Mouse (Mus musculus): ENCODE measurements around the gene E130308A19Rik. TPM values are rescaled to one million over a fixed set of nuclear protein-coding genes. Genes with fewer than 3 reads are reported as not detected.
A peak's percentile ranks its signal among the peaks of the same experiment; 100 is the strongest.

Gene E130308A19Rik
- polyA plus RNA-seq (2017; shearing (Covaris generic)) = 1 to 10 TPM; 7.6 to 9.1 TPM

GRCm38 (mm10) chr4:59625998-59626910, at the start of gene E130308A19Rik:
E130308A19Rik (plus strand) TSS chr4:59626211.
- peak; percentile 92 for ATAC-seq

GRCm38 (mm10) chr4:59580495-59581281, 45.3 kb upstream of the E130308A19Rik start:
- ATAC-seq = no peak

DNA sequence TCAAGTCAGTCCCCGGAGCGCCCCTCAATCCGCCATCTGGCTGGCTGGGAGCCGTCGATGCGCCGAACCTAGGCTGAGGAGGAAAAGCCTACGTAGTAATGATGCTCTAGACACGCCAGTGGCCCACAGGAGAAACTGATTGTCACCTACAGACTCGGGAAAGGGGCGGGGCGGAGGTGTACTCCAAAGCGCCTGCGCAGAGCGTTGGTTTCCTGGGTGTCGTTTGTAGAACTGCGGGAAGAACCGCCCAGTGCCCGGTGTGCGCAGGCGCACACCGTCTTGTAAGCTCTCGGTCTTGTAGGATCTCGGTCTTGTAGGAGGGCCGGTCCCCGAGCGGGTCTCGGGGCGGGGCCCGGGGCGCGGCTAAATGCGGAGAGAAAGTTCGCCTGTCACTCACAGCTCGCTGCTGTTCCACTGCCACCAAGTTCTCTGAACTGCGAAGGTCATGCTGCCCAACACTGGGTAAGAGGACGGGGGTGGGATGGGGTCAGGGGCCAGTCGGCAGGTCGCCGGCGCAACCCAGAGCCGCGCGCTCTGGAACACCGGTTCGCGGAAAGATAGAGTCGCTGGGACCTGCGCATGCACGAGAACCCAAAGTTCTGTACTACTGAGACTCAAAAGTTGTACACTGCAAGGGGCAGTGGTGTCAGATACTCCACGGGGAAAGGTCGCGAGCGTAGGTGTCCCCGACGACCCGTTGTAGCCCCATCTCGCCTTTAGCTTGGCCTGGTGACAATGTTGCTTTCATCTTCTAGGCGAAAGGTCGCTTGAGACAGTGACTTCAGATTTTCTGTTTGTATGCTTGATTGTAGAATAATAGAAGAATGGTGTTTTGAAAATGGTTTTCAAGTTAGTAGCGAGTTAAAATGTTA, 44.5 kb upstream of the E130308A19Rik start, which contains the start of gene Hsdl2:
Gene Hsdl2, plus strand, starts transcription at position 250 of the 872 bp plus-strand sequence.
- ATAC-seq = peak; percentile 91

GRCm38 (mm10) chr4:59582186-59582585, 43.8 kb upstream of the E130308A19Rik start:
- ATAC-seq = no peak

GRCm38 (mm10) chr4:59585097-59585496, 40.9 kb upstream of the E130308A19Rik start:
- ATAC-seq = no peak

GRCm38 (mm10) chr4:59587215-59587871, 38.7 kb upstream of the E130308A19Rik start:
- no peak for ATAC-seq

DNA sequence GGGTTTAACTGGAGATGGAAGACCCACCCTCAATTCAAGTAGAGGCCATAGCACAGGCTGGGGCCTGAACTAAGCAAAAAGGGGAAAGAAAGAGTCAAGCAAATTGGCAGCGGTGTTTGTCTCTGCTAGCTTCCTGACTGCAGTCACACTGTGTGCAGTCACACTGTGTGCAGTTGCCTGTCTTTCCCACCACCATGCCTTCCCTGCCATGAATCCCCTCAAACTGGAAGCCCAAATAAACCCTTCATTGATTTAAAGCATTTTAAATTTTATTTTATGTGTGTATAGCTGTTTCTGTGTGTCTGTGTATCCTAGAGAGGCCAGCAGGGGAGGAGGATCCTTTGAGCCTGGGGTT, 38.2 kb upstream of the E130308A19Rik start:
- no peak for ATAC-seq

DNA sequence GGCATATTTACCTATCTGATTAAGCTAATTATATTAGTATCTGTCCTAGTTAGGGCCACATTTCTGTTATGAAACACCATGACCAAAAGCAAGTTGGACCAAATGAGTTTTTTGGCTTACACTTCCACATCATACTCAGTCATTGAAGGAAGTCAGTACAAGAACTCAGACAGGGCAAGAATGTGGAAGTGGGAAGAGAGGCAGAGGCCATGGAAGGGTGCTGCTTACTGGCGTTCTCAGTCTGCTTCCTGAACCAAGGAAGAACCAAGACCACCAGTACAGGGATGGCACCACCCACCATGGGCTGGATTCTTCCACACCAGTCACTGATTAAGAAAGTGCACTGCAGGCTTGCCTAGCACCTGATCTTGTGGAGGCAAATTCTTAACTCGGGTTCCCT, 31.4 kb upstream of the E130308A19Rik start:
- ATAC-seq = no peak

DNA sequence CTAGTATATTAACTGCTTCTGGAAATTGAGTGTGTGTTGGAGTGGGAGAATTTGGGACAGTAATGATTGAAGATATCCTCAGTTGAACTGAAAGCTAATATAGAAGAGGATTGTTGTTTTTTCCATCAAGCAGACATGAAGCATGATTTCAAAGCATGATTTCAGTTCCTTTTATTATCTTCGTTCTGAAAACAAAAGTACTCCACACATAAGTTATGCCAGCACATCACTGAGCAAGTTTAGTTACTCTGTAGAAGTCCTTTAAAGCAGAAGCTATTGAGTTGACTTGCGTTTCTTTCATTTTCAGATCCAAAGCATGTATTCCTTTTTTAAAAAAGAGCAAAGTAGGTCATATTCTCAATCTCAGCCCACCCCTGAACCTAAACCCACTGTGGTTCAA, 29.5 kb upstream of the E130308A19Rik start:
- ATAC-seq = no peak

- ATAC-seq = no peak
These were observed 23.3 kb upstream of the E130308A19Rik start for GRCm38 (mm10) chr4:59602704-59603103.

- ATAC-seq = no peak
These were observed 21.1 kb upstream of the E130308A19Rik start for GRCm38 (mm10) chr4:59604892-59605291.

DNA sequence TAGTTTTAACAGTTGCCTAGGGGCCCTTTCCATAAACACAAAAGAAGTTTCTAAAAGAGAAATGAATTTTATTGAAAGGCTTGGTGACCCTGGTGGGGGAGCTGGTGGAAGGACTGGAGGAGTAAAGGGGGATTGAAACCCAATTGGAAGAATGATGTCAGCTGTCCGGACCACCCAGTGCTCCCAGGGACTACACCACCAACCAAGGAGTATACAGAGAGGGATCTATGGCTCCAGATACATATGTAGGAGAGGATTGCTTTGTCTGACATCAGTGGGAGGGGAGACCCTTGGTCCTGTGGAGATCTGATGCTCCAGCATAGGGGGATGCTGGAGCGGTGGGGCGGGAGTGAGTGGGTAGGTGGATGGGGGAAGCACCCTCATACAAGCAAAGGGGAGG, 20.5 kb upstream of the E130308A19Rik start:
- ATAC-seq = no peak

- no peak for ATAC-seq
These were observed 15.6 kb upstream of the E130308A19Rik start for GRCm38 (mm10) chr4:59610411-59610810.

GRCm38 (mm10) chr4:59614986-59615385, 11.0 kb upstream of the E130308A19Rik start:
- peak; percentile 59 for ATAC-seq

DNA sequence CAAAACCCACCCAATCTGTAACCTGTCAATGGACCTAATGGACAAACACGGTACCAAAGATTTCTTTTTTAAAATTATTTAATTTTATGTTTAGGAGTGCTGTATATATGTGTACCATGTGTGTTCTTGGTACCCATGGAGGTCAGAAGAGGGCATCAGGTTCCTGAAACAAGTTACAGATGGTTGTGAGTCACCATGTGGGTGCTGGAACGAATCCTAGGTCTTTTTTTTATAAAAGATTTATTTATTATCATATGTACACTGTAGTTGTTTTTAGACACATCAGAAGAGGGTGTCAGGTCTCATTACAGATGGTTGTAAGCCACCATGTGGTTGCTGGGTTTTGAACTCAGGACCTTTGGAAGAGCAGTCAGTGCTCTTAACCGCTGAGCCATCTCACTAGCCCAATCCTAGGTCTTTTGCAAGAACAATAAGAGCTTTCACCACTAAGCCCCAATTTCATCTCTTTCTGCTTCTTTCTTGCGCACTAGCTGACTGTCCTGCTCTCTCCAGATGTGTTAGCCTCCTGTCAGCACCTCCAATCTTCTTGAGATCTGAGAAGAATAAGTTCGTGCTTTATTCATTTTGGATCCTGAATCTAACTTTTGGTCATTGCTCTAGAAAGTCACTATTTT, 6.3 kb upstream of the E130308A19Rik start:
- no peak for ATAC-seq

GRCm38 (mm10) chr4:59625676-59625997, 374 bp upstream of the E130308A19Rik start:
- peak; percentile 47 for ATAC-seq

DNA sequence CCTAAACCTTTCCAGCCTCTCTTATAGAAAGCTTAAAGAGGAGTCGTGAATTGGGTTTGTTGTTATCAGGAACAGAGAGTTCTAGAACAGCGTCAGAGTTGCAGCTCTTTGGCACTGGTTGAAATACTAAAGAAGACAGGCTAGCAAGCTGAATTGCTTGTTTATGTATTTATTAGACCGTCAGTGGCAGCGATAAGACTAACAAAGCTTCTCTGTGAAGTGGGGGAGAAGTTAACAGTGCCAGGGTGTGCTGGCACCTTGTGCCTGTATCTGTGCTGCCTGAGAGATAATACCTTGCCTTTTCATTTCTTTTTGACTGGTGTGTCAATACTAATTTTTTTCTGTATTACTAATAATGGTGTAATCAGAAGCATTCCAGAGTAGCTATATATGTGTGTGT, 2.2 kb downstream of the E130308A19Rik start:
- ATAC-seq = no peak

DNA sequence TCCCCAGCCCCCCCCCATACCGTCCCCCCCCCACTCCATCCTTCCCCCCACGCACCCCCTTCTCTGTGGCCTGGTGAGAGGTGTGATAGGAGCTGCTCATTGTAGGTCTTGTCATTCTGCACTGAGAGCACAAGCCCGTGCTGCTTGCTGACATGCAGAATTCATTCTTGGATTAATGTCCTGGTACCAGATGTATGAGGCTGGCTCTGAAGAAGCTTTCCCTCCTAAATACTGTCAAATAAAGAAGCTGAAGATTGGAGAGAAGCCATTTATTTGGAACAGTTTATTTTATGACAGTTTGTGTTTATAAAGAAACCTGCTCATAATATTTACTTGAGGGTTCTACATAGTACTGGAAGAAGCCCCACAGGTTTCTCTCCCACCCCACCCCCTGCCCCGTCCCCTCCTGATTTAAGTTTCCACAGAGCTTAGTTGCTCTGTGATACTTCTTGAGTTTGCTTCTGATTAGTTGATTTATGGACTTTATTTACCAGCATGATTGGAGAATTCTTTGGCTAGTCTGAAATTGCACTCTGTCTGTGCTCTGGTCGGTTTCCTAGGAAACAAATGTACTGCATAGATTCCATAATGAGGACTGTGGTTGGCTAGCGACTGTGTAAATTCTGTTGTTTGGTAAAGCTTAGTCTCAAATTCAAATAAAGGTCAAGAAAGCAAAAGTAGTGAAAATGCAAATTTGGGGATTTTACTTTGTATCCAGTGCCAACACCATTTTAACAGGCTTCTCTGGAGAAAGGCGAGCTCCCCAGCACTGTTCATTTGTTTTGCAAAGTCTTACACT, 3.3 kb downstream of the E130308A19Rik start:
- no peak for ATAC-seq

- ATAC-seq = no peak
These were observed 4.1 kb downstream of the E130308A19Rik start for GRCm38 (mm10) chr4:59630122-59630521.

- ATAC-seq = no peak
These were observed 8.5 kb downstream of the E130308A19Rik start for GRCm38 (mm10) chr4:59634532-59634931.

- no peak for ATAC-seq
These were observed 13.2 kb downstream of the E130308A19Rik start for GRCm38 (mm10) chr4:59639163-59639562.

Data from activated CD4-positive, CD25-positive, alpha-beta regulatory T cell, adult 4 months (primary cell).